In the genomic region with DNA sequence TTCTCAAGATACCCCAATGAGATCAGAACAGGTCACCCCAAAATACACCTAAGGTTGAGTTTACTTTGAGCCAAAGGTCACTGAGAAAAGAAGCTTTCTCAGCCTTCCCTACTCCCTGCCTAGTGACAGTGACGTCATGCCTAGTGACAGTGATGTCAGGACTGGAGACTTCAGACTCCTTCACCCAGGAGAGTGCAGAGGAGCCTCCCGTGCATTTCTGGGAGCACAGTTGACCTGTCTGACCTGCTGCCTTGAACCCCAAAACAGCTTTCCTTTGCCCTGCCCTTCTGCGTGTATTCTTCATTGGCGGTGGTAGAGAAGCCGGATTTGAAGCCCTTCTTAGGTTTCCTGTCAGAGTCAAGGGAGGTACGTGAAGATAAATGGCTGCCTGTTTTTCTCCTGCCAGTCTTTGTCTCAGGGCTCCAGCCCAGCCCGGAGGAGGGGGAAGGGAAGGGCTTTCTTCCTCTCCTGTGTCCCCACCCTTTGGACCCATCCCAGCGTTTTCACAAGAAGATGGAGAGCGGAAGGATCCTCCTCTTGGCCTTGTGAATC, we compare ENCODE assay signal across 9 mouse cellular contexts. TPM values are rescaled to one million over a fixed set of nuclear protein-coding genes. Genes with fewer than 3 reads are reported as not detected.
DNase-seq lines count a peak whose midpoint lies in the region; ATAC-seq and TF ChIP-seq lines count a peak whose summit lies in the region.
"Had no signal": no experiment of that assay in that cellular context is flagged by ENCODE, and none has a peak within 500 bp of the region (broad histone marks: within the 10 kb centered on the region; RNA-seq: fewer than 3 reads in every experiment).

No protein-coding gene starts in this region.

- 0 out of 2 replicates have a peak, but pooled peaks cover 3% of the 10 kb centered on the region for H3K36me3 ChIP-seq in neural tube, embryonic 13.5 days
- H3K36me3 ChIP-seq in neural tube, embryonic 15.5 days = no peaks in the 10 kb centered on the region
- H3K36me3 ChIP-seq in small intestine, adult 2 months (ENCODE audit: control insufficient read depth, insufficient read depth, low read length) = no peaks in the 10 kb centered on the region
- H3K36me3 ChIP-seq: embryonic facial prominence, embryonic 12.5 days had no signal

- 0 out of 2 replicates have a peak overlapping the region, but pooled peaks have one; percentile 1 for H3K27ac ChIP-seq in neural tube, embryonic 13.5 days (replicated peaks)
- no peak overlapping the region for H3K27ac ChIP-seq in neural tube, embryonic 15.5 days (replicated peaks)
- peak overlapping the region; percentile 55; the same call in 1 of the 2 replicates for H3K27ac ChIP-seq in small intestine, adult 2 months (ENCODE audit: insufficient read depth, low read depth, low read length)
- H3K27ac ChIP-seq: embryonic facial prominence, embryonic 12.5 days had no signal

- H3K9ac ChIP-seq in neural tube, embryonic 13.5 days = no peak overlapping the region; the same call in 1 of the 2 replicates
- H3K9ac ChIP-seq in neural tube, embryonic 15.5 days (replicated peaks) = no peak overlapping the region
- H3K9ac ChIP-seq: embryonic facial prominence, embryonic 12.5 days had no signal

- ATAC-seq in neural tube, embryonic 13.5 days (ENCODE audit: low read depth) = no peak
- ATAC-seq in neural tube, embryonic 15.5 days (ENCODE audit: low FRiP score) = no peak

- no peak for TF ChIP-seq CTCF in small intestine, adult 2 months (IDR thresholded peaks at IDR 0.05; ENCODE audit: extremely low read depth, insufficient read length, insufficient replicate concordance, low read depth, low read length)

- no peak overlapping the region for H3K4me3 ChIP-seq in neural tube, embryonic 13.5 days
- H3K4me3 ChIP-seq in neural tube, embryonic 15.5 days (replicated peaks) = no peak overlapping the region
- no peak overlapping the region for H3K4me3 ChIP-seq in small intestine, adult 2 months (ENCODE audit: low read depth, low read length)
- H3K4me3 ChIP-seq: embryonic facial prominence, embryonic 12.5 days had no signal

- no peak for TF ChIP-seq POLR2A in small intestine, adult 2 months (IDR thresholded peaks at IDR 0.05; ENCODE audit: low read depth, low read length)

- DNase-seq in gastrocnemius, postnatal 25 days = peak; percentile 66
- DNase-seq in kidney, adult 9 months = peak; percentile 87
- DNase-seq in left cerebral cortex, adult 8-10 months (ENCODE audit: low spot score in 2 of 2) = no peak
- no peak for DNase-seq in right cerebral cortex, postnatal 4 days
- no peak for DNase-seq in layer of hippocampus, postnatal 10 days (ENCODE audit: low spot score in 2 of 2)

- no peak overlapping the region for H3K4me2 ChIP-seq in neural tube, embryonic 13.5 days
- H3K4me2 ChIP-seq in neural tube, embryonic 15.5 days = no peak overlapping the region
- H3K4me2 ChIP-seq: embryonic facial prominence, embryonic 12.5 days had no signal

- no peaks in the 10 kb centered on the region for H3K9me3 ChIP-seq in neural tube, embryonic 13.5 days
- no peaks in the 10 kb centered on the region for H3K9me3 ChIP-seq in neural tube, embryonic 15.5 days (replicated peaks)
- H3K9me3 ChIP-seq: embryonic facial prominence, embryonic 12.5 days had no signal

- no peaks in the 10 kb centered on the region for H3K27me3 ChIP-seq in neural tube, embryonic 13.5 days
- no peaks in the 10 kb centered on the region for H3K27me3 ChIP-seq in neural tube, embryonic 15.5 days (replicated peaks)
- no peaks in the 10 kb centered on the region for H3K27me3 ChIP-seq in small intestine, adult 2 months (ENCODE audit: control insufficient read depth, insufficient read depth, low read length)
- H3K27me3 ChIP-seq: embryonic facial prominence, embryonic 12.5 days had no signal

- WGBS in neural tube, embryonic 13.5 days = 57% methylated on average over 9 of the region's 9 CpGs
- 55% methylated on average over 9 of the region's 9 CpGs for WGBS in neural tube, embryonic 15.5 days
- 51% methylated on average over 9 of the region's 9 CpGs for WGBS in small intestine, adult 2 months

- peaks cover 25% of the 10 kb centered on the region for H3K4me1 ChIP-seq in neural tube, embryonic 13.5 days (replicated peaks)
- peaks cover 37% of the 10 kb centered on the region for H3K4me1 ChIP-seq in neural tube, embryonic 15.5 days
- peaks cover 4% of the 10 kb centered on the region; the same call in 1 of the 2 replicates for H3K4me1 ChIP-seq in small intestine, adult 2 months (ENCODE audit: control insufficient read depth, insufficient read depth, insufficient read length, low read length)

RNA-seq across cellular contexts. Expression of a gene that starts 3.5 kb away (rescaled TPM):
- 30.1 and 30.4 TPM in 2 replicates for polyA plus RNA-seq in neural tube, embryonic 13.5 days (2015; fragmentation: Nextera tagmentation; extraction: Ambion mirVana)
- polyA plus RNA-seq in neural tube, embryonic 15.5 days (2015; fragmentation: Nextera tagmentation; extraction: Ambion mirVana) = 26.9 and 31.6 TPM in 2 replicates
- total RNA-seq in gastrocnemius, postnatal 25 days (2021) = 10 to 100 TPM; 24.9 to 26.2 TPM
- 99.7 and 172 TPM in 2 replicates for polyA plus RNA-seq in small intestine, adult 2 months (2012; rRNA removed)
- 10 to 100 TPM; 26.3 to 44.6 (median 34.0) TPM for total RNA-seq in left cerebral cortex, adult 8-10 months (2022)
- 10 to 100 TPM; 37.7 to 40.4 TPM for total RNA-seq in layer of hippocampus, postnatal 10 days (2021)

RNA-seq across cellular contexts. Expression of a gene that starts 9.2 kb away (rescaled TPM):
- 19.4 and 24.0 TPM in 2 replicates for polyA plus RNA-seq in neural tube, embryonic 13.5 days (2015; fragmentation: Nextera tagmentation; extraction: Ambion mirVana)
- polyA plus RNA-seq in neural tube, embryonic 15.5 days (2015; fragmentation: Nextera tagmentation; extraction: Ambion mirVana) = 29.8 and 31.9 TPM in 2 replicates
- 10 to 100 TPM; 23.6 to 27.6 TPM for total RNA-seq in gastrocnemius, postnatal 25 days (2021)
- polyA plus RNA-seq in small intestine, adult 2 months (2012; rRNA removed) = 8.0 and 22.6 TPM in 2 replicates
- 100 to 1,000 TPM; 219 to 271 (median 241) TPM for total RNA-seq in left cerebral cortex, adult 8-10 months (2022)
- 10 to 100 TPM; 76.5 to 86.8 TPM for total RNA-seq in layer of hippocampus, postnatal 10 days (2021)

Comparison
In these comparisons a context has a peak if more than half of its experiments do, and no peak if none do; other contexts are left out.
1. DNase-seq: peak in gastrocnemius, postnatal 25 days (single experiment) and kidney, adult 9 months (single experiment); none in left cerebral cortex, adult 8-10 months (0 of 2), right cerebral cortex, postnatal 4 days (single experiment) and layer of hippocampus, postnatal 10 days (0 of 2).